Mouse (Mus musculus): Measurements from ENCODE around the gene Col27a1. TPM values are rescaled to one million over a fixed set of nuclear protein-coding genes. Genes with fewer than 3 reads are reported as not detected.

Col27a1 gene
- total RNA-seq, 2 experiments from 2014 or later, result 11.4 to 15.2 TPM

DNA sequence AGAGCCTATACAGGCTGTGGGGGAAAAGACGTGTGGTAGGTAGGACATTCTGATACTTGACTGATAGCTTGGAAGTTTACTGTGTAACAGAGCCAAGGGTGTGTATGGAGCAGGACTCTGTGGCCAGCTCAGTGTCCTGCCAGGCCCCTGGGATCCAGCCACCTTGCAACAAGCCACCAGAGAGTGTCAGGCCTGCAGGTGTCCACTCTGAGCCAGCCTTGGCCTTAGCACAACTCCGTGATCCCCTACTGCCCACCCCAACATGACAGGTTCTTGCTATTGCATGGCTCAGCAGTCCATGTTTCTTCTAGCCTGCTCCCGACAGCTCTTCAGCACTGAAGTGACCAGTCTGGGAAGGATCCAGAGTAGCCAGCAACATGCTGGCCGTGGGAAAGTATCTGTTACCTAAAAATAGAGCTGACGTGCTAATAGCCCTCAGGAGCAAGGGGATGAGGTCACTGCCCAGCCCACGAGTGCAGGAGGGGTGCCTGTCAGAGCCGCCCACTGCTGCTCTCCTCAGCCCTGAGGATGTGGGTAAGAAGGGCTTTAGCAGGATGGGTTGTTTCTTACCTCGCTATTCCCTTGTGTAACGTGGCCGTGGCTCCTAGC is 96.5 kb downstream of the Col27a1 start:
- peak; percentile 46 for DNase-seq

DNA sequence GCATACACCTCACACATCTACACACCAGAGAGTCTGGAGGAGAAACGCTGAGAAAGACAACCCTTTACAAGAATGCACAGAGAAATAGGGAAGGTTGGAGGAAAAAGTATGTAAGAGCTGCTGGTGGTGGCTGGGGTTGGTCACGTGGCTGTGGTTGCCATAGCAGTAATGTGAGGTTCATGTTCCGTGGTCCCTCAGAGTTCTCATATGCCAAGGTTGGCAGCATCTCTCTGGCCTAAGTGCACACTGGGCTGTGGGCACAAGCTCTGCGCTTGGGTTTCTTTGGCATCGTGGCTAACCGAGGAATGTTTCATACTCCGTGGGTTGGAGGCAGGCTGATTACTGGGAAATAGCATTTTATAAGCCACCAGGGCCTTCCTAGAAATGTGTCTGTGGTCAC is 97.6 kb downstream of the Col27a1 start:
- DNase-seq, result no peak

- no peak for DNase-seq
These were observed 100.3 kb downstream of the Col27a1 start for GRCm38 (mm10) chr4:63314063-63314462.

DNA sequence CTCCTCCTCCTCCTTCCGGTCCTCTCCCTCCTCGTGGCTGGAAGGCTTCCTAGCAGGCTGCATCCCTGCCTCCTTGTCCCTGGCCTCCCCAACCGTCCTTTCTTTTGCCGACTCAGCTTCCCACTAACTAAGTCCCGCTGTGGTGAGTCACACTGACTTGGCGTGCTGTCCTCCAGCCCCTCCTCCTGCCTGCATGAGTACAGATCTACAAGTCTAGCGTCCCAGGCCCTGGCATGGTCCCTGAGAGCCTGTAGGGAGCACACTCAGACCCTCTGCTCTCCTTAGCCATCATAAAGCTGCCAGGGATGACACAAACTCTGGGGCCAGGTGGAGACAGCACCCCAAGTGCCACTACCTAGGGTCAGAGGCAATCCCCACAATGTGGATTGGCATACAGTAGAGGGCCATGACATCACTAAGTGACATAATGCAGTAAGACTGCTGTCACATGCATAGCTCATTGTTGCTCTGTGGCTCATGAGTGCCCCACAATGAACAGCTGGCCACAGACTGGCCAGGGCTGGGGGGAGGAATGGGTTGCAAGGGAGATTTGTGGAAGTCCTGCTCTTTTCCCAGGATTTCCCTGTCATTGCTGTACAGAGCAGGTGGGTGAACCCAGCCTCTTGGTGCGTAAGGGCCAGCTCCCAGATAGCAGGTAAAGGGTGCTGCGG is 102.4 kb downstream of the Col27a1 start:
- peak; percentile 78 for DNase-seq

GRCm38 (mm10) chr4:63319566-63319965 is 105.8 kb downstream of the Col27a1 start:
- DNase-seq, result peak; percentile 82

- no peak for DNase-seq
These were observed 109.5 kb downstream of the Col27a1 start for GRCm38 (mm10) chr4:63323275-63323815.

GRCm38 (mm10) chr4:63333403-63333802 is 119.6 kb downstream of the Col27a1 start:
- DNase-seq, result no peak

- no peak for DNase-seq
These were observed 124.7 kb downstream of the Col27a1 start for GRCm38 (mm10) chr4:63338414-63339076.

- no peak for DNase-seq
These were observed 128.7 kb downstream of the Col27a1 start for GRCm38 (mm10) chr4:63342491-63342890.

- no peak for DNase-seq
These were observed 129.8 kb downstream of the Col27a1 start for GRCm38 (mm10) chr4:63343608-63344007.

DNA sequence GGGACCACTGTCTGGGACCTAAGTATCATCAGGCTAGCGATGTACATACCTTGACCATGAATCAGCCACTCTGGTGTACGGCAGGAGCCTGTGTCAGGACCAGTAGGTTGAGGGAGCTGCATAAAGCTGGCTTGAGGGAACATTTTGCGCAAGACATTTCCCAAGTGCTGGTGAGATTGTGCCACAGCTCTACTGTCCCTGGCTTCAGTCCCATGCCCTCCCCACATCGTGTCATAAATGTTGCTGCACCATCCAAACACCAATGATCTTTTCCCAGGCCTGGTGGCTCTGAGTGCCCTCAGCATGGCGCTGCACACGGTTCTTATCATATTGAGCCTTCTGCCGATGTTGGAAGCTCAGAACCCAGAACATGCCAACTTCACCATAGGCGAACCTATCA is 130.5 kb downstream of the Col27a1 start, which contains the start of gene Orm1:
TSS of gene Orm1 (plus strand) at position 266 of the 400 bp plus-strand sequence.
- peak; percentile 75 for DNase-seq

- no peak for DNase-seq
These were observed 131.5 kb downstream of the Col27a1 start for GRCm38 (mm10) chr4:63345261-63345660.

- no peak for DNase-seq
These were observed 132.9 kb downstream of the Col27a1 start for GRCm38 (mm10) chr4:63346659-63347058.

DNA sequence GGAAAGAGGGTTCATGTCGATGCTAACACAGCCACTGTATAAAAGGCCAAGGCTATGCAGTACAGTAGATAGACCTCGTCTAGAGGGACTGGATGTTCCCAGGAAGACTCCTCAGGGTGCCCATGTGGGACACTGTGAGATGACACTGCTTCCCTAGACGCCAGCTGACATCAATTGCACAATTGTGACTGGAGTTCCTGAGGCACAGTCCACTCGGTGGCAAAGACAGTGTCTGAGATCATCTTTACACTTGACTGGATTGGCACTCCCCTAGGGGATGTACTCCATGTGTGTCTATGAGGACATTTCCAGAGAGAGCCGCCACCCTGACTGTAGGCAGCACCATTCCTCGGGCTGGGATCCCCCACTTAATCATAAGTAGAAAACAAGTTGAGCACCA is 134.7 kb downstream of the Col27a1 start:
- DNase-seq, result no peak

GRCm38 (mm10) chr4:63355877-63356665 is 142.3 kb downstream of the Col27a1 start, which contains the start of gene Orm3:
Gene Orm3 (plus strand): TSS chr4:63356162.
- DNase-seq, result peak; percentile 73

- peak; percentile 69 for DNase-seq
These were observed 143.3 kb downstream of the Col27a1 start for GRCm38 (mm10) chr4:63356981-63357570.

DNA sequence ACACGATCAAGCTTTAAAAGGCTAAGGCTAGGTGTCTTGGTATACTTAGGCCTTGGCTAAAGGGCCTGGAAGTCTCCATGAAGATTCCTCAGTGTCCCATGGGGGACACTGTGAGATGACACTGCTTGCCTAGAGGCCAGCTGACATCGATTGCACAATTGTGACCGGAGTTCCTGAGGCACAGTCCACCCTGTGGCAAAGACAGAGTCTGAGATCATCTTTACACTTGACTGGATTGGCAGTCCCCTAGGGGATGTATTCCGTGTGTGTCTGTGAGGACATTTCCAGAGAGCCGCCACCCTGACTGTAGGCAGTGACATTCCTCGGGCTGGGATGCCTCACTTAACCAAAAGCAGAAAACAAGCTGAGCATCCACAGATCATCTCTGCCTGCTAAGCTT is 146.1 kb downstream of the Col27a1 start:
- no peak for DNase-seq

DNA sequence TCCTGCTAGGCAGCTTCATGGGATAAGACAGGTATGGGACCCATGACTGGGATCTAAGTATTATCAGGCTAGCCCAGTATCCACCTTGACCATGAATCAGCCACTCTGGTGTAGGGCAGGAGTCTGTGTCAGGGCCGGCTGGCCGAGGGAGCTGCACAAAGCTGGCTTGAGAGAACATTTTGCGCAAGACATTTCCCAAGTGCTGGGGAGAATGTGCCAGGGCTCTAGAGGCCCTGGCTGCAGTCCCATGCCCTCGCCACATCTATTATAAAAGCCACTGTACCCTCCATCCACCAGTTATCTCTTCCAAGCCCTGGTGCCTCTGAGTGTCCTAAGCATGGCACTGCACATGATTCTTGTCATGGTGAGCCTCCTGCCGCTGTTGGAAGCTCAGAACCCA is 148.3 kb downstream of the Col27a1 start, which contains the start of gene Orm2:
TSS of gene Orm2 (plus strand) at position 300 of the 400 bp plus-strand sequence.
- peak; percentile 69 for DNase-seq

- peak; percentile 95 for DNase-seq
These were observed 154.8 kb downstream of the Col27a1 start for GRCm38 (mm10) chr4:63368577-63368976.

GRCm38 (mm10) chr4:63370897-63371296 is 157.1 kb downstream of the Col27a1 start:
- DNase-seq, result no peak

DNA sequence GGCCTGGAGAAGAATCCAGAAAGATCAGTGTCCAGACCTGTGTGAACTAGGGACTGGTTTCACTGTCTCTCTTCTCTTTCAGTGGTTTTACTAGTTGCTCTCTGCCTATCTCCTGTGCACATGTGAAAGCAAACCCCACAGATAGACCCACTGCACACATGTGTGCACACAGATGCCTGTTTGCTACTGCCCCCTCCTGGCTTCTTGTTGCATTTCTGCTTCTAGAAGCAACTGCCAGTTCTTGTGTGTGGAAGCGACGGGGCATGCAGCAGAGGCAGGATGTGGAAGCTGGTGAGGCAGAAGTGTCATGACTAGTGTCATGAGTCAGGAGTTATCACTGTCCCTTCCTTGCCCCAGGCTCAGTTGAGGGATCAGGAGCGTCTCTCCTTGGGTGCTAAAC is 158.1 kb downstream of the Col27a1 start:
- DNase-seq, result peak; percentile 60

DNA sequence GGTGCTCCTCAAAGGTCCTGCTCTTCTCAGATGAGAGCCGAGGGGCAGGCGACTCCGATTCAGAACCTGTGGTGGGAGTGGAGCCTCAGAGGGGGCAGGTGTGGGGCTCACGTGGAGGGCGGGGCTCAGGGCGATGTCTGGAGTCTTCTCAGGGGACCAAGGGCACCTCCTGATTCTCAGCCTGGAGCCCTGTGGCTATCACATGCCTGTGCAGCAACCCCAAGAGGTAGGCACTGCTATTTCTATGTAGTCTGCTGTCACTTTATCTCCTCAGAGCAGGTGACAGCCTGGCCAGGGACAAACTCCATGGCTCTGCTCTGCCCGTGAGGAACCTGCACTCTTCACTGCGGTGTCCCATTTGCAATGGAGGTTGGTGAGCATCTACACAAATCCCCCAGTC is 159.6 kb downstream of the Col27a1 start:
- no peak for DNase-seq
